Mouse (Mus musculus) gastrocnemius, postnatal 14 days (tissue): ENCODE results near the gene Msl2. TPM values are rescaled to one million over a fixed set of nuclear protein-coding genes. Genes with fewer than 3 reads are reported as not detected.

Experiments used
- DNase-seq: peaks from one replicate; pipeline ENCODE4 v3.0.0; 2021; ENCODE audit warnings: mixed read lengths
- intact Hi-C: fragments of 180-260 bp; cut with DNase I; formaldehyde crosslinking; loops from one replicate; pipeline ENCODE4 v1.15.1; 2025; ENCODE audit warnings: low total_unique reads
- total RNA-seq, 2 experiments: library from RNA; stranded (reverse); gene quantifications; 2 replicates each; pipeline ENCODE4 v1.2.3; 2021

Msl2 gene
- total RNA-seq, 2 experiments from 2014 or later, result 21.0 to 21.9 TPM

DNA sequence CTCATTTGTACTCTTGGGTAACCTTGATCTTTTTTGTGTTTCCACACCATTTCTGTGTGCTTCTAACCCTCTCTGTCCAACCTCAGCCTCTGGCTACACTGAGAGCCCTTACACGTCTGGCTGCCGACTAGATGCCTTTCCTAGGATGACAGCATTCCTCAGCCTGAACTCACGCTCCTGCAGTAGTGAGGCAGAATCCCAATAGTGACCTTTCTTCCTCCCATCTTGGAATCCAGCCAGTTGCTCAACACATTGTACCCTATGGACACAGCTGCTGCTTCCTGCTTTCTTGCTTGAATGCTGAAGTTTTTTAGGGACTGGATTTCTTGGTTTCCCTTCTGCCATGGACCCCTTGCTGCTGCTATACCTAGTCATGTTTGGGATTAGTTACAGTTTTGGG, 36.1 kb downstream of the Msl2 start:
- intact Hi-C loops, result no loop called here
- no peak for DNase-seq

DNA sequence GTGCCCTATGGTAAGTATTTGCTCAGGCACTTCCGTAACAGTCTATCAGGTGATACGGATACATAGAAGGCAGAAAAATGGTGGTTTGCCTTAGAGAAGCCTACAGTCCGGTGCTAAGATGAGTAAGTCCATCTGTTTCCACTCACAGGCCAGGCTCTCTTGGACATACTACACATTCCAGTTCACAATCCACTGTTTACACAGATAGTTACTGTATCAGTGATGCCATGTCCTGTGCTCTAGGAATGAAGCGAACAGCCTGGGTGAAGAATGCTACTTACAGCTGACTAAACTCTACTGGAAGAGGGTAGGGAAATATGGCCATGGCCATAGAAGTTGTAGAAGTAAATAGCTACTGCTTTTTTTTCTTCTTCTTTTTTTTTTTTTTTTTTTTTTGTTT, 39.4 kb downstream of the Msl2 start:
- no peak for DNase-seq
- intact Hi-C loops, result no loop called here

DNA sequence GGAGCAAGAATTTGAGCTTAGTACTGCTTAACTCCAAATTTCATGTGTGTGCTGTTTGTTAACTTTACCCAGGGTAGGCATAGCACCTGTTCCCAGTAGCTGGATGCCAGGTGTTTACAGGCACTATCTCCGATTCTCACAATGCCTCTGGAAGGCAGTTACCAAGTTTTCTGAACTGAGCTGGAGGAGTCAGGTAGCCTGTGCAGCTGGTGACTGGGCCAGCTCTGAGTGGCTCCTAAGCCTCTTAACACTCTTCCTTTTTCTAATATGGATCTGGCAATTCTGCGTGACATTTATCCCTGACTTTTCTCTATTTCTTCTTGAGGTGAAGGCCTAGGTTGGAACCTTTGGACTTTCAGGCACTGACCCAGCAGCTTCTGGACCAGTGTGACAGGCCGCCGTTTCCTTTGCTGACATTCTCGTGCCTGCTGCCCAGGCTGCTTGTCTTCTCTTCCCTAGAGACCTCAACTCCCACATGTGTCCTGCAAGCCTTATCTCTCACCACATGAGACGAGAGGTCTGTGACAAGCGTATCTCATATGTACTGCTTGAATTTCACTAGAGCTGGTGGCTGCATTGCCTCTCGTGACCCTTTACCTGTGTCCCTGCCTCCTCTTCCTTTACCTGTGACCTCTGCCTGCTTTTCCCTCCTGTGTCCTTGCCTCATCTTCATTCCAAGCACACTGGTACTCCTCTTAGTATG, 40.4 kb downstream of the Msl2 start:
- DNase-seq, result no peak
- intact Hi-C loops, result no loop called here

DNA sequence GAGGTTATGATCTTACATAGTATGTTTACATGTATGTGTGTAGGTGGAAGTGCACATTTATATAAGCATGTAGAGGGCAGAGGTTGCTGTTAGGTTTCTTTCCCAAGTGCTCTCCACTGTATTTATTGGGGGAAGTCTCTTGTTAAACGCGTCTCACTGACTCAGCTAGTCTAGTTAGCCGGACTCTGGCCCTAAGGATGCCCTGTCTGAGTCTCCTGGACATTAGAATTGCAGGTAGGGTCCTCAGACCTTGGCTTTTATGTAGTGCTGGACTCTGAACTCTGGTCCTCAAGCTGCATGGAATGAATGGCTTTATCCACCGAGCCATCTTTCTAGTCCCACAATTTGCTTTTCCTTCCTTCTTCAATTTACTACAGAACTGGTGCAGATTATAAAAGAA, 69.7 kb downstream of the Msl2 start:
- no peak for DNase-seq
- intact Hi-C loops, result no loop called here

DNA sequence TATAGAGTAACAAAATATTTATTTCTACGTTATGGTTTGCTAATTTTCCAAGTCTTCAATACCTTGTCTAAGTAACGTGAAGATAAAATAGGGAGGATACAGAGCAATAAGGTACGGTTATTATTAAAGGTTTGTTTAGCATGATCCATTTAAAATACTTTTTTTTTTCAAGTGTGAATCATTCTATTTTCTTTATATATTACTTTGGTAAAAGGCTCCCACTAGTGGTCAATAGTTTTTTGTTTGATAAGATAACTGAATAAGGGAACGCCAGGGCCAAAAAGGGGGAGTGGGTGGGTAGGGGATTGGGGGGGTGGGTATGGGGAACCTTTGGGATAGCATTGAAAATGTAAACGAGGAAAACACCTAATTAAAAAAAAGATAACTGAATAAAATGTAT, 79.0 kb downstream of the Msl2 start:
- DNase-seq, result no peak
- intact Hi-C loops, result no loop called here

Other genes starting within 250 kb of the Msl2 start
- 10 to 100 TPM; 48.7 to 57.5 TPM for gene Pccb, start 39.2 kb upstream of the Msl2 start, total RNA-seq
- gene Ppp2r3a, start 177.7 kb downstream of the Msl2 start, total RNA-seq, result 100 to 1,000 TPM; 192 to 202 TPM